Mouse (Mus musculus): ENCODE data around the gene Lypd1. TPM values are rescaled to one million over a fixed set of nuclear protein-coding genes. Genes with fewer than 3 reads are reported as not detected.
A peak's percentile ranks its signal among the peaks of the same experiment; 100 is the strongest.

Lypd1 gene
- 47.5 and 50.5 TPM in 2 replicates for polyA plus RNA-seq (2015; fragmentation: Nextera tagmentation; extraction: Ambion mirVana)

DNA sequence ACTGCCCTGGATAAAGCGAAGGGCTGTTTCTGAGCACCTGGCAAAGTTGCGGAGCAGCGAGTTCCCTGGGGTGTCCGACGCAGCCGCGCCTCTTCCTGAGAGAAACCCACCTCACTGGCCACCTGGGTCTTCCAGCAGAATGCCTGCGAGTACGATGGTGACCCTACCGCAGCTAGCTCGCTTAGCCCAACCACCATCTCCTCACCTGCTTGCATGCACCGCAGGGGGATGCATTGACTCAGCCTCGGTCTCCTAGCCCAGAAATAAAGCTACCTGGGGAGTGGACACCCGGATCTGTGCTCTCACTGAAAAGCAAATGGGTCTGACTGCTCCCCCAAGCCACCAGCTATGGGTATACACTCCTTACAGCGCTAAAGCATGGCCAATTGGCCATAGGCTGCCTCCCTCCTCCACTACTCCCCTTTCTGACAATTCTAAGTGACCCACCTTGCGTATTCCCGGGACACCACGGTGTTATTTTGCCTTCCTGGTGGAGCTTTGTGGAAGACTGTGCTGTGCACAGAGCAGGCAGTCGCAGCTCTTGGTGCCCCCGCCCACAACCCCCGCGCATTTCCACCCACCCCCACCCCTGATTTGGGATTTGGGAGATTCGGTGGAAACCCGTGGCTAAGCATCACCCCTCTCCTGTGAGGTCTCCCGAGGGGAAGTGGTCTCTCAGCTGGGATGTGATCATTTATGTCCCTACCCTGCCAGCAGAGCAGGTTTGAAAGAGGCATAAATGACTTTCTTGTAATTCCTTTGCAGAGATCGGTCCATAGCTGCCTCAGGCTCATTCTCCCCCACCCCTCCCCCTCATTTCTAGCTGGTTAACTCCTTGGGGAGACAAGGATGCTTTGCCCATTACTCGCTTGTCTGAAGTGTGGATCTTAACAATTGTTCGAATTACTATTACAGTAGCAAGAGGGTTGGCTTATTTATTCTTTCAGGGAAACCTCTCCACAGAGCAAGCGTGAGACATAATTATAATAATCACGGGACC is at the start of gene Lypd1:
TSS of gene Lypd1 (minus strand) at position 501 of the 1,000 bp plus-strand sequence.
- H3K27ac ChIP-seq (replicated peaks), result peak within 1 kb of the TSS; percentile 65

DNA sequence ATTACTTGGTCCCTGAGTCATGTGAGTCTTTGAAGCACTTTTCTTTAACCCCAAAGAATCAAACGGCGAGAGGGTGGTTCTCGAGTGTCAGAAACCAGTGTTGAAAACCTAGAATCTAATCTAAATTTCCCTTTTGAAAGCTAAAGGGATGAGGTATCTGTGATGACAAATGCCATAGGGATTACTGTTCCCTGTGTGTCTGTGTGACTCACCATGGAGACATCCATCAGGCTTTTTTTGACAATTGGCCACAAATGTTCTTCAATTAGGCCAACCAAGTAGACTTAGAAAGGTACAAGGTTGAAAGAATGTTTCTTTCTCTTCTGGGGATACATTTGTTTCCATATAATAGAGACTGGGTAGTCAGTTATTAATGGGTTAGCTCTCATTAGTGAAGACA is 38.1 kb upstream of the Lypd1 start:
- no peaks in the 10 kb centered on the region for H3K9me3 ChIP-seq
- no peaks in the 10 kb centered on the region for H3K27me3 ChIP-seq
- no peaks in the 10 kb centered on the region for H3K4me1 ChIP-seq (replicated peaks)
- ATAC-seq (ENCODE audit: low read depth), result no peak
- H3K4me2 ChIP-seq, result no peak overlapping the region
- H3K36me3 ChIP-seq, result no peaks in the 10 kb centered on the region
- H3K4me3 ChIP-seq, result no peak overlapping the region
- WGBS, result 86% methylated on average over 3 of the region's 3 CpGs
- no peak overlapping the region for H3K27ac ChIP-seq (replicated peaks)
- H3K9ac ChIP-seq, result no peak overlapping the region

More for the DNA sequence above, at the start of gene Lypd1:
- 3% methylated on average over 30 of the region's 30 CpGs for WGBS
- ATAC-seq (ENCODE audit: low read depth), result peak; percentile 15
- Histone ChIP-seq H3K4me3 (peak within 1 kb of the TSS; percentile 53), H3K4me2 (peak within 1 kb of the TSS; percentile 98), H3K36me3 (no peaks in the 10 kb centered on the region), H3K27me3 (peaks cover 29% of the 10 kb centered on the region), H3K4me1 (replicated peaks) (peaks cover 35% of the 10 kb centered on the region), H3K9me3 (no peaks in the 10 kb centered on the region), H3K9ac (peak within 1 kb of the TSS; percentile 73)

DNA sequence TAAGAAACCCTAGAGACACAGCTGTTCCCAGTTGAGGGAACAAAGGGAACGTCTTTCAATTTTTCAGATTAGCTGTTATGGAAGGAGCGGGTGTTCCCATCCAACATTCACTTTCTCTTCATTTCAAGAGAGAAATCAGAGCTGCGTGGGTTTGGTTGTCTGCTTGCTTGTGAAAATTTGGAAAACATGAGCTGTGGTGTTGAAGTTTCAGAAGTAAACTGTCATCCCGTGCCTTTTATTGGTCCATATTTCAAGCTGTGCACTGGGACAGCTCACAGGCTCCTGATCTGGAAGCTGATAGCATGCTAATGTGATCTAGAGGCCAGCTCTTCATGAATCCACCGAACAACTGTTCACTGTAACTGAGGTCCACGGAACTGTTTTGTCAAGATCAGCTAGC is 36.2 kb upstream of the Lypd1 start:
- no peaks in the 10 kb centered on the region for H3K36me3 ChIP-seq
- no peak overlapping the region for H3K4me3 ChIP-seq
- no peaks in the 10 kb centered on the region for H3K4me1 ChIP-seq (replicated peaks)
- ATAC-seq (ENCODE audit: low read depth), result no peak
- H3K27me3 ChIP-seq, result no peaks in the 10 kb centered on the region
- H3K9me3 ChIP-seq, result no peaks in the 10 kb centered on the region
- WGBS, result 83% methylated on average over 6 of the region's 6 CpGs
- no peak overlapping the region for H3K9ac ChIP-seq
- H3K4me2 ChIP-seq, result no peak overlapping the region
- no peak overlapping the region for H3K27ac ChIP-seq (replicated peaks)

DNA sequence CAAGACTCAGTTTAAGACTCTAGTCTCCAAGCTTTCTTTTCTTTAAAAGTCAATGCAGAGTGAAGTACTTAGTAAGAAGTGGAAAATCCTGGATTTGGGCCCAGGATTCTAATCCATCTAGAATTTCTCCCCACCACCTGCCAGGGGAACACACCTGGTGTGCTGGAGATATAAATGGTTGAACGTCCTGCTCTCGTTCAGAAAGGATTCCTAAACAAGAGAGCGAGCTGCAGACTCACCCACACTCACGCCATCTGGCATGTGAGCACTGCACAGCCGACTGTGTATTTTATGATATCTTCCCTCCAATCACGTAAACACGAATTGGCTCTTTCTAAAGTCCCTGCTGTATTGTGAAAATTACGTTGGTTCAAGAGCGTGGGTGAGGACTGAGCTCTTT is 32.2 kb upstream of the Lypd1 start:
- WGBS, result 63% methylated on average over 9 of the region's 9 CpGs
- no peaks in the 10 kb centered on the region for H3K36me3 ChIP-seq
- no peak overlapping the region for H3K9ac ChIP-seq
- H3K27me3 ChIP-seq, result no peaks in the 10 kb centered on the region
- peaks cover 3% of the 10 kb centered on the region for H3K4me1 ChIP-seq (replicated peaks)
- H3K4me3 ChIP-seq, result no peak overlapping the region
- H3K9me3 ChIP-seq, result no peaks in the 10 kb centered on the region
- no peak overlapping the region for H3K27ac ChIP-seq (replicated peaks)
- H3K4me2 ChIP-seq, result no peak overlapping the region
- no peak for ATAC-seq (ENCODE audit: low read depth)

DNA sequence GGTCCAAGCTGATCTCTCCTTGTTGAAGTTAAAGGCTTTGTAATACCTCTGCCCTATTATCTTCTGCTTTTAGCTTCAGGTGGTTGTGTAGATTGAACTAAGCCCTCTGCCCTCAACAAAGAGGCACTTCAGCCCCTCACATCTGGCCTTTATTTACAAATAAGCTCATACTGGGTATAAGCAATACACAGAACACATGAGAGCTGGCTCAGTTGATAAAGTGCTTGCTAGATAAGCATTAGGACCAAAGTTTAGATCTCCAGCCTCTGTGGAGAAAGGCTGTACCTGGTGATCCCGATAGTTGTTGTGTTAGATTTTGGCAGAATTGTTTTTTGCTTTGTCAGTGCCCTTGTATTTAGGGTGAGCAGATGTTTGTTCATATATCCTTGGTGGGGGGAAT is 30.4 kb upstream of the Lypd1 start:
- 93% methylated on average over 1 of the region's 1 CpGs for WGBS
- Histone ChIP-seq H3K4me3 (no peak overlapping the region), H3K9ac (no peak overlapping the region), H3K36me3 (no peaks in the 10 kb centered on the region), H3K27me3 (no peaks in the 10 kb centered on the region), H3K4me1 (replicated peaks) (peaks cover 3% of the 10 kb centered on the region), H3K27ac (replicated peaks) (no peak overlapping the region), H3K4me2 (no peak overlapping the region), H3K9me3 (no peaks in the 10 kb centered on the region)
- no peak for ATAC-seq (ENCODE audit: low read depth)

DNA sequence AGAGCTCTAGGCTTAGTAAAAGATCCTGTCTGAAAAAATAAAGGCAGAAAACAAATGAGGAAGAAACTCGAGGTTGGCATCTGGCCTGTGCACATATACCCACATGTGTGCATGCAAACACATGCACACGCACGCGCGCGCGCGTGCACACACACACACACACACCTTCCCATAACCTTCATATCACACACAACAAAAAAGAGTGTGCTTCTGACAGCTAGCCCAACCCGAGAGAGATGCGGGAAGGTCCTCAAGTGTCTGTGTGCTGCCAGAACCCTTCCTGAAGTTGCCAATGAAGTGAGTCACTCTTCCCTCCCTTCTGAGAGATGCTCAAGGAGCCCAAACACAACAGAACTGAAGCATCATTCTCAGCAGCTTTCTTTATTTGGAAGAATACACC is 12.6 kb upstream of the Lypd1 start:
- 0 out of 2 replicates have a peak, but pooled peaks cover 3% of the 10 kb centered on the region for H3K9me3 ChIP-seq
- no peak overlapping the region for H3K4me3 ChIP-seq
- 99% methylated on average over 10 of the region's 10 CpGs for WGBS
- H3K36me3 ChIP-seq, result no peaks in the 10 kb centered on the region
- no peaks in the 10 kb centered on the region for H3K27me3 ChIP-seq
- no peak overlapping the region for H3K4me2 ChIP-seq
- H3K27ac ChIP-seq (replicated peaks), result no peak overlapping the region
- ATAC-seq (ENCODE audit: low read depth), result no peak
- H3K4me1 ChIP-seq (replicated peaks), result no peaks in the 10 kb centered on the region
- no peak overlapping the region for H3K9ac ChIP-seq

DNA sequence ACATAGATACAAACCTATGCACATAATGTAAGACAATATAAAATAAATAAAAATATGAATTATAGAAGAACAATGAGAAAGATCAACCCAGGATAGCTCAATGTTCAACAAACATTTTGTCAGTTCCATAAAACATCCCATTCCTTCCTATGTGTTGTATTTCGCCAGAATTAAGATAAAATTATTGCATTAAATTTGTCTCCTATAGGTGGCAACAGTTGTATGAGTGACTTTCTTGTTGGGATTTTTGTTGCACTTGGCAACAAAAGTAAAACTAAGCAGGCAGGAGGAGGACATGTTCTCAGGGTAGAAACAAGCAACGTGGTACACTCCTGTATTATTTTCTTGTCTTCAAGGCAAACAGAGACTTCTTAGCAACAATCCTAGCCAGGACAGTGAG is 10.2 kb upstream of the Lypd1 start:
- no peaks in the 10 kb centered on the region for H3K4me1 ChIP-seq (replicated peaks)
- no peak overlapping the region for H3K4me3 ChIP-seq
- H3K27me3 ChIP-seq, result no peaks in the 10 kb centered on the region
- no peak for ATAC-seq (ENCODE audit: low read depth)
- peaks cover 11% of the 10 kb centered on the region; the same call in 1 of the 2 replicates for H3K9me3 ChIP-seq
- H3K27ac ChIP-seq (replicated peaks), result no peak overlapping the region
- no peak overlapping the region for H3K4me2 ChIP-seq
- H3K9ac ChIP-seq, result no peak overlapping the region
- WGBS, result 86% methylated on average over 2 of the region's 2 CpGs
- no peaks in the 10 kb centered on the region for H3K36me3 ChIP-seq

DNA sequence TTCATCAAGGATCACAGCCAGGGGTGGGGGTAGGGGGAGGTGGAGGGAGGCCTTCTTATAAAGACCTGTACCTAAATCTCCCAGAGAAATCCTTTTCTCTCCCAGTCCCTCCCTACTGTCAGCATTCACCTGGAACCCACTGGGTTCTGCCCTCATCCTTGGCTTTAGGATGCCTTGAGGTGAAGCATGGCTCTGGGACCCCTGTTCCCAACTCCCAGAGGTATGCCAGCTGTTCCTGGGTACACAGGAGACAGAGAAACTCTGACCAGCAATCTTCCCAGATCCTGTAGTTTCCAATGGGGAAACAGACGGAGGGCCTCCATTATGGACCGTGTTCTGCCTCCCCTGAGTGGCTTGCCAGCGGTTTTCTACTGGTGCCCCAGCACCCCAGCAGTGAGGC is 7.8 kb upstream of the Lypd1 start:
- whole genome bisulfite sequencing, result 94% methylated on average over 3 of the region's 3 CpGs
- no peaks in the 10 kb centered on the region for H3K4me1 ChIP-seq (replicated peaks)
- H3K27ac ChIP-seq (replicated peaks), result no peak overlapping the region
- ATAC-seq (ENCODE audit: low read depth), result no peak
- no peaks in the 10 kb centered on the region for H3K27me3 ChIP-seq
- H3K4me3 ChIP-seq, result no peak overlapping the region
- no peaks in the 10 kb centered on the region for H3K36me3 ChIP-seq
- no peak overlapping the region for H3K9ac ChIP-seq
- no peak overlapping the region for H3K4me2 ChIP-seq
- peaks cover 11% of the 10 kb centered on the region; the same call in 1 of the 2 replicates for H3K9me3 ChIP-seq

DNA sequence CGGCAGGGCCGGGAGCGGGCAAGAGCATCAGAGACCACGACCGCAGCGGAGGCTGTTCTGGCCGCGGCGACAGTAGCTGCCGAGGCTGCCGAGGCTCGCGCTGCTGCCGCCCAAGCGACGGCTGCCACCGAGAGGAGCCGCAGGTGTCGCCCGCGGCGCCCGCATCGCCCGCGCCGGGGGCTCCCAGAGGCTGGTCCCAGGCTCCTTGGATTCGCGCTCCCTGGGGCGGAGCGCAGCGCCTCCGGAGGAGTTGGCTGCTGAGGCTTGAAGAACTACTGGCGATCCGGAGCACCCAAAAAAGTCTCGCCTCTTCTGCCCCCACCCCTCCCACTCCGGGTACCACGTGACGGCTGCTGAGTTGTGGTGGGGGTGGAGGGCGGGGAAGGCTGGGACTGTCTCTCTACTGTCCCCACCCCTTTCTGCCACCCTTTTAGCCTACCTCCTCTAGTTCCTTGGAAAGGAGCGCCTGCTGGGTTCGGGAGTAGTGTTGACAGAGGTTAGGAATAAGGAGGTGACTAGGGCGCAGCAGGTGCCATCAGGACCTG is 928 bp downstream of the Lypd1 start:
- H3K9ac ChIP-seq, result peak overlapping the region; percentile 73
- peaks cover 29% of the 10 kb centered on the region for H3K27me3 ChIP-seq
- no peaks in the 10 kb centered on the region for H3K36me3 ChIP-seq
- H3K27ac ChIP-seq (replicated peaks), result peak overlapping the region; percentile 65
- peak; percentile 72 for ATAC-seq (ENCODE audit: low read depth)
- H3K4me3 ChIP-seq, result peak overlapping the region; percentile 53
- H3K4me1 ChIP-seq (replicated peaks), result peaks cover 35% of the 10 kb centered on the region
- no peaks in the 10 kb centered on the region for H3K9me3 ChIP-seq
- peak overlapping the region; percentile 98 for H3K4me2 ChIP-seq
- WGBS, result under 1% methylated on average over 43 of the region's 43 CpGs

DNA sequence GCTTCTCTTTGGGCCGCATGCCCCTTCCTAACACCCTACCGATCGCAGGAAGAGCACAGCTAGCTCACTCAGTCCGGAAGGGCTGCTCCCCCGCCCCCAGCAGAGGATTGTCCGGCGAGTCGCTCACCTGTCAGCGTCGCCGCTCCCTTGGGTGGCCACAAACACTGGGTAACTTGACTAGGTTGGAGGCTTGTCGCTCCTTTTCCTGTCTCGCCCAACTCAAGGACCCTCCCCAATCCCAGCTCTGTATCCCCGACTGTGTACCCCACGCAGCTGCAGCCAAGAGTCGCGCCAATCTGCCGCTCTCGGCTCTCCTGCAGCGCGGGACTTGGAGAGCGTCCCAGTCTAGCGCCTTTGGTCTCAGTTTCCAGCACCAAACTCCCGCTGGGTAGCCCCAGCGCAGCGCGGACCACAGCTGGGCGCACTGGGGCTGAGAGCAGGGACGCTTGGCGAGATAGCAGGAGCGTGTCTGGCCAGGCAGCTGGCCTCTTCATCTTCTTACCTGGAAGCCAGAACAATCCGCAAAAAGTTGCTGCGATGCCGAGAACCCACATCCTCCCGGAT is 1.5 kb downstream of the Lypd1 start:
- Histone ChIP-seq H3K27ac (replicated peaks) (peak overlapping the region; percentile 65; the same call in 1 of the 2 replicates), H3K36me3 (no peaks in the 10 kb centered on the region), H3K4me2 (peak overlapping the region; percentile 98), H3K4me1 (replicated peaks) (peaks cover 35% of the 10 kb centered on the region), H3K9ac (peak overlapping the region; percentile 73), H3K4me3 (peak overlapping the region; percentile 53), H3K9me3 (no peaks in the 10 kb centered on the region), H3K27me3 (peaks cover 29% of the 10 kb centered on the region)
- peak; percentile 71 for ATAC-seq (ENCODE audit: low read depth)
- WGBS, result under 1% methylated on average over 35 of the region's 35 CpGs

DNA sequence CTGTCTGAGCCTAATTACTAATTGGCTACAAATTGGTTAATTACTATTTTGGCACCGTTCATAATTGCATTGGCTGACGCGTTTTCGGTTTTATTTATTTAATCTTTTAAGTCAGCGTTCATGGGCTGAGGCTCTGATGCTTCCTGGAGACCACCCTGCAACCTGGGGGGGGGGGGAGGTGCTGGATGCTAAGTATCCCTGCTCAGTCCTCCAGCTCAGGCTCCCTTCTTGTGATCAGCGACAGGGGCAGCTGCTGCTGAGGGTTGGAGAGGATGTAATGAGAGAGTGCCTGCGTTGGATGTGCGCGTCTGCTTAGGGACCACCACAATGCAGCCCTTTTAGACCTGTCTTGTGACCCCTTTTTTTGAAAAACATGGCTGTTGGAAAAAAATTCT is 2.0 kb downstream of the Lypd1 start:
- peak; percentile 67 for ATAC-seq (ENCODE audit: low read depth)
- Histone ChIP-seq H3K27me3 (peaks cover 29% of the 10 kb centered on the region), H3K9me3 (no peaks in the 10 kb centered on the region), H3K4me2 (peak overlapping the region; percentile 98), H3K4me3 (peak overlapping the region; percentile 53), H3K4me1 (replicated peaks) (peaks cover 35% of the 10 kb centered on the region), H3K36me3 (no peaks in the 10 kb centered on the region), H3K9ac (peak overlapping the region; percentile 73), H3K27ac (replicated peaks) (peak overlapping the region; percentile 65)
- WGBS, result 1% methylated on average over 9 of the region's 9 CpGs

Data from neural tube, embryonic 13.5 days (tissue).